Mouse (Mus musculus): Measurements from ENCODE around the gene Zfp850. TPM values are rescaled to one million over a fixed set of nuclear protein-coding genes. Genes with fewer than 3 reads are reported as not detected.

Zfp850 gene
- polyA plus RNA-seq (2014; fragmentation: Nextera tagmentation; extraction: Ambion mirVana) = 5.9 and 8.7 TPM in 2 replicates

DNA sequence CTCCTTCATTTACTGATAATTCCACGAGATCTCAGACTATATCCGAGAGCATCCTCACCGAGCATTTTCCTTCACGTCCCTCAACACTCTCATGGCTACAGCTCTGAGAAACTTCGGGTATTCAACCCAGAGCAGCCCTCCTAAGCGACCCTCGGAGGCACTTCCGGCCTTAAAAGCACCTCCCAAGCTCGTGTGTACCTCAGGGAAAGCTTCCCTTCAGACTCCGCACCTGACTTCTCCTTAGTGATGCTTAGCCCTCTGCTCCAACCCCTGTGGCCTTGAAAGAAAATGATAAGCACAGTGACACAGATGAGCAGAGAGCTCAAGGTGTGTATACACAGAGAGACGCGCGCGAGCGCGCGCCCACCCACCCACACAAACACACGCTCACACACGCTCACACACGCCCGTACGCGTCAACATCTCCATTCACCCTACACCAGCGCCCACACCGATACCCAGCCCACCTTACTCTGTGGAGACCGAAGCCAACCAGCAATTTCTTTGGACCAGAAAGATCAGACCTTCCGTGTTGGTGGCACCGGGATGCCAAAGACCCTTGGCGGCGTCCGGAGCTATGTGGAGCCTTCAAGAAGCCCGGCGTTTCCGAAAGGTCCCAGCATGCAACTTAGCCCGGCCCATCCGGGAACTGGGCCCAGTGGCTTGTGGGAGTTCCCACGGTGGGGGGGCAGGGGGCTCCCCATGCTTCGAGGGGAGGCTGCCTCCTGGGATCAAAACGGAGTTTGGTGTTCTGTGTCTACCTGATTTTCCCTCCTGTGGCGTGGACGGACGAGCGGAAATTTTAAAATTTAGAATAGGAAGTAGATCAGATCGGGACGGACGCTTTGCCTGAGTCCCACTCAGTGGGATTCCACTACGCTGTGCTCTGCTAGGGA lies at the start of gene Zfp850:
TSS of gene Zfp850 (minus strand) at position 567 of the 896 bp plus-strand sequence.
- H3K9ac ChIP-seq (replicated peaks; ENCODE audit: low read length) = peak within 1 kb of the TSS; percentile 68
- no peaks in the 10 kb centered on the region for H3K27me3 ChIP-seq (ENCODE audit: control insufficient read depth, insufficient read depth, low read length)
- peak; percentile 91 for DNase-seq
- WGBS = 1% methylated on average over 47 of the region's 47 CpGs
- peak within 1 kb of the TSS; percentile 74 for H3K4me2 ChIP-seq (ENCODE audit: low read length)
- peak within 1 kb of the TSS; percentile 59 for H3K4me3 ChIP-seq (replicated peaks; ENCODE audit: low read depth, low read length)
- no peaks in the 10 kb centered on the region for H3K9me3 ChIP-seq (ENCODE audit: control insufficient read depth, low read length)
- H3K36me3 ChIP-seq (ENCODE audit: control insufficient read depth, insufficient read depth, low read length) = 0 out of 2 replicates have a peak, but pooled peaks cover 3% of the 10 kb centered on the region
- ATAC-seq (ENCODE audit: low FRiP score, low TSS enrichment) = peak; percentile 88
- H3K27ac ChIP-seq (replicated peaks; ENCODE audit: low read depth, low read length) = peak within 1 kb of the TSS; percentile 56; the same call in 1 of the 2 replicates
- peaks cover 9% of the 10 kb centered on the region; the same call in 1 of the 2 replicates for H3K4me1 ChIP-seq (ENCODE audit: control insufficient read depth, insufficient read depth, low read length)

- Histone ChIP-seq H3K4me1 (ENCODE audit: control insufficient read depth, insufficient read depth, low read length) (no peaks in the 10 kb centered on the region), H3K4me2 (ENCODE audit: low read length) (no peak overlapping the region), H3K27me3 (ENCODE audit: control insufficient read depth, insufficient read depth, low read length) (no peaks in the 10 kb centered on the region), H3K9me3 (ENCODE audit: control insufficient read depth, low read length) (no peaks in the 10 kb centered on the region), H3K27ac (replicated peaks; ENCODE audit: low read depth, low read length) (no peak overlapping the region), H3K36me3 (ENCODE audit: control insufficient read depth, insufficient read depth, low read length) (no peaks in the 10 kb centered on the region), H3K9ac (replicated peaks; ENCODE audit: low read length) (no peak overlapping the region), H3K4me3 (replicated peaks; ENCODE audit: low read depth, low read length) (no peak overlapping the region)
- DNase-seq = no peak
- ATAC-seq (ENCODE audit: low FRiP score, low TSS enrichment) = no peak
- 94% methylated on average over 1 of the region's 1 CpGs for WGBS
These were observed 46.1 kb upstream of the Zfp850 start for GRCm38 (mm10) chr7:28059972-28060371.

GRCm38 (mm10) chr7:28053046-28053930 lies 39.4 kb upstream of the Zfp850 start:
- Histone ChIP-seq H3K4me2 (ENCODE audit: low read length) (no peak overlapping the region), H3K27ac (replicated peaks; ENCODE audit: low read depth, low read length) (no peak overlapping the region), H3K4me3 (replicated peaks; ENCODE audit: low read depth, low read length) (no peak overlapping the region), H3K9ac (replicated peaks; ENCODE audit: low read length) (no peak overlapping the region), H3K9me3 (ENCODE audit: control insufficient read depth, low read length) (no peaks in the 10 kb centered on the region), H3K27me3 (ENCODE audit: control insufficient read depth, insufficient read depth, low read length) (no peaks in the 10 kb centered on the region), H3K4me1 (ENCODE audit: control insufficient read depth, insufficient read depth, low read length) (peaks cover 5% of the 10 kb centered on the region), H3K36me3 (ENCODE audit: control insufficient read depth, insufficient read depth, low read length) (peaks cover 5% of the 10 kb centered on the region)
- 83% methylated on average over 6 of the region's 6 CpGs for WGBS
- ATAC-seq (ENCODE audit: low FRiP score, low TSS enrichment) (no peak), DNase-seq (no peak)

DNA sequence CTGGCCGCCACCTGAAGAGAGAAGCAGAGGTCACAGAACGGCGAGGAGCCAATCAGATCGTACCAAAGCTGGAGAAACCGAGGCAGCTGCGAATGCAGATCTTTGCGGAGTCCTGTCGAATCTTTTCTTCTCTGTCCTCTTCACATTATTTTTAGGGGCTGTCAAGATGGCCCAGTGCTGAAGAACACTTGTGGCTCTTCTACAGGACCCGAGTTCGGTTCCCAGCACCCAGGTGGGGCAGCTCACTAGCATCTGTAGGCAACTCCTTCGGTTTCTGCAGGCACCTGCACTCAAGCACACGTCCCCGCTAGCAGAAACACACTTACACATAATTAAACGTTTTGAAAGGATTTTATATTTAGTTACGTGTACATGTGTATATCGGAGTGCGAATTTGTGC lies 36.7 kb upstream of the Zfp850 start:
- 62% methylated on average over 17 of the region's 17 CpGs for WGBS
- Histone ChIP-seq H3K27me3 (ENCODE audit: control insufficient read depth, insufficient read depth, low read length) (no peaks in the 10 kb centered on the region), H3K4me2 (ENCODE audit: low read length) (peak overlapping the region; percentile 82), H3K4me1 (ENCODE audit: control insufficient read depth, insufficient read depth, low read length) (peaks cover 5% of the 10 kb centered on the region), H3K36me3 (ENCODE audit: control insufficient read depth, insufficient read depth, low read length) (peaks cover 32% of the 10 kb centered on the region), H3K9me3 (ENCODE audit: control insufficient read depth, low read length) (no peaks in the 10 kb centered on the region), H3K4me3 (replicated peaks; ENCODE audit: low read depth, low read length) (0 out of 2 replicates have a peak overlapping the region, but pooled peaks have one; percentile 90), H3K9ac (replicated peaks; ENCODE audit: low read length) (no peak overlapping the region), H3K27ac (replicated peaks; ENCODE audit: low read depth, low read length) (no peak overlapping the region)
- DNase-seq = peak; percentile 1
- ATAC-seq (ENCODE audit: low FRiP score, low TSS enrichment) = 0 out of 2 replicates have a peak, but pooled peaks have one; percentile 7

- Histone ChIP-seq H3K9me3 (ENCODE audit: control insufficient read depth, low read length) (no peaks in the 10 kb centered on the region), H3K4me3 (replicated peaks; ENCODE audit: low read depth, low read length) (peak within 1 kb of the TSS; percentile 90), H3K27ac (replicated peaks; ENCODE audit: low read depth, low read length) (peak within 1 kb of the TSS; percentile 37; the same call in 1 of the 2 replicates), H3K4me2 (ENCODE audit: low read length) (peak within 1 kb of the TSS; percentile 82), H3K4me1 (ENCODE audit: control insufficient read depth, insufficient read depth, low read length) (peaks cover 5% of the 10 kb centered on the region), H3K9ac (replicated peaks; ENCODE audit: low read length) (peak within 1 kb of the TSS; percentile 75), H3K36me3 (ENCODE audit: control insufficient read depth, insufficient read depth, low read length) (peaks cover 41% of the 10 kb centered on the region), H3K27me3 (ENCODE audit: control insufficient read depth, insufficient read depth, low read length) (no peaks in the 10 kb centered on the region)
- DNase-seq = peak; percentile 100
- WGBS = under 1% methylated on average over 52 of the region's 52 CpGs
- ATAC-seq (ENCODE audit: low FRiP score, low TSS enrichment) = peak; percentile 96
These were observed 35.8 kb upstream of the Zfp850 start, which contains the start of gene Psmc4 for GRCm38 (mm10) chr7:28049476-28050409. Gene Psmc4, minus strand, starts transcription at chr7:28050101.

- ATAC-seq (ENCODE audit: low FRiP score, low TSS enrichment) = no peak
- no peak overlapping the region for H3K4me2 ChIP-seq (ENCODE audit: low read length)
- 98% methylated on average over 4 of the region's 4 CpGs for WGBS
These were observed 30.6 kb upstream of the Zfp850 start for GRCm38 (mm10) chr7:28044524-28044923.

GRCm38 (mm10) chr7:28014445-28014810 lies 513 bp upstream of the Zfp850 start:
- Histone ChIP-seq H3K27me3 (ENCODE audit: control insufficient read depth, insufficient read depth, low read length) (no peaks in the 10 kb centered on the region), H3K36me3 (ENCODE audit: control insufficient read depth, insufficient read depth, low read length) (0 out of 2 replicates have a peak, but pooled peaks cover 3% of the 10 kb centered on the region), H3K4me1 (ENCODE audit: control insufficient read depth, insufficient read depth, low read length) (peaks cover 9% of the 10 kb centered on the region; the same call in 1 of the 2 replicates), H3K27ac (replicated peaks; ENCODE audit: low read depth, low read length) (peak overlapping the region; percentile 56; the same call in 1 of the 2 replicates), H3K9me3 (ENCODE audit: control insufficient read depth, low read length) (no peaks in the 10 kb centered on the region), H3K4me3 (replicated peaks; ENCODE audit: low read depth, low read length) (peak overlapping the region; percentile 59), H3K9ac (replicated peaks; ENCODE audit: low read length) (peak overlapping the region; percentile 68), H3K4me2 (ENCODE audit: low read length) (peak overlapping the region; percentile 74)
- WGBS = 22% methylated on average over 7 of the region's 7 CpGs
- ATAC-seq (ENCODE audit: low FRiP score, low TSS enrichment) = no peak; the same call in 1 of the 2 replicates
- DNase-seq = no peak

More at GRCm38 (mm10) chr7:28044524-28044923, 30.6 kb upstream of the Zfp850 start:
- Histone ChIP-seq H3K9me3 (ENCODE audit: control insufficient read depth, low read length) (no peaks in the 10 kb centered on the region), H3K36me3 (ENCODE audit: control insufficient read depth, insufficient read depth, low read length) (peaks cover 84% of the 10 kb centered on the region), H3K27me3 (ENCODE audit: control insufficient read depth, insufficient read depth, low read length) (no peaks in the 10 kb centered on the region), H3K4me3 (replicated peaks; ENCODE audit: low read depth, low read length) (no peak overlapping the region), H3K9ac (replicated peaks; ENCODE audit: low read length) (no peak overlapping the region), H3K27ac (replicated peaks; ENCODE audit: low read depth, low read length) (no peak overlapping the region), H3K4me1 (ENCODE audit: control insufficient read depth, insufficient read depth, low read length) (peaks cover 5% of the 10 kb centered on the region)
- DNase-seq = no peak

Data from midbrain, embryonic 14.5 days (tissue).